Mouse (Mus musculus) adrenal gland, postnatal 36 days (tissue): ENCODE data around the gene Serpine1. TPM values are rescaled to one million over a fixed set of nuclear protein-coding genes. Genes with fewer than 3 reads are reported as not detected.

Source experiments
- DNase-seq, 2 experiments: peaks; one replicate each; pipeline ENCODE4 v3.0.0; 2021; ENCODE audit warnings: mixed read lengths in 1 of 2
- total RNA-seq, 2 experiments: library from RNA; stranded (reverse); gene quantifications; 2 replicates each; pipeline ENCODE4 v1.2.3; 2021

Gene Serpine1
- total RNA-seq, 2 experiments from 2014 or later = 3.5 to 11.2 TPM

GRCm38 (mm10) chr5:137054873-137055272 is 17.2 kb downstream of the Serpine1 start:
- no peak for DNase-seq

GRCm38 (mm10) chr5:137054299-137054698 is 17.8 kb downstream of the Serpine1 start:
- DNase-seq = no peak

- DNase-seq = peak; percentile 40 to 55
Measured at GRCm38 (mm10) chr5:137051914-137052505, 20.1 kb downstream of the Serpine1 start.

GRCm38 (mm10) chr5:137051125-137051524 is 20.9 kb downstream of the Serpine1 start:
- DNase-seq = no peak

- no peak for DNase-seq
Measured at GRCm38 (mm10) chr5:137046991-137047390, 25.1 kb downstream of the Serpine1 start.

GRCm38 (mm10) chr5:137046324-137046718 is 25.7 kb downstream of the Serpine1 start:
- no peak for DNase-seq

- peak; percentile 98 to 99 for DNase-seq
Measured at GRCm38 (mm10) chr5:137045402-137046323, 26.4 kb downstream of the Serpine1 start, which contains the start of gene Ap1s1. Ap1s1 (minus strand) TSS chr5:137046135.

- no peak for DNase-seq
Measured at GRCm38 (mm10) chr5:137043997-137044396, 28.1 kb downstream of the Serpine1 start.

- DNase-seq = no peak
Measured at GRCm38 (mm10) chr5:137041442-137041841, 30.6 kb downstream of the Serpine1 start.

GRCm38 (mm10) chr5:137039453-137039852 is 32.6 kb downstream of the Serpine1 start:
- no peak for DNase-seq

- DNase-seq = peak in 1 of 2 experiments; percentile 42
Measured at GRCm38 (mm10) chr5:137036211-137036610, 35.9 kb downstream of the Serpine1 start.

- peak; percentile 96 to 99 for DNase-seq
Measured at GRCm38 (mm10) chr5:137032641-137033074, 39.4 kb downstream of the Serpine1 start.

- no peak for DNase-seq
Measured at GRCm38 (mm10) chr5:137032033-137032421, 40.0 kb downstream of the Serpine1 start.

- DNase-seq = peak; percentile 71 to 78
Measured at GRCm38 (mm10) chr5:137031076-137032032, 40.7 kb downstream of the Serpine1 start.

GRCm38 (mm10) chr5:137030416-137030810 is 41.7 kb downstream of the Serpine1 start:
- no peak for DNase-seq

GRCm38 (mm10) chr5:137029643-137030415 is 42.2 kb downstream of the Serpine1 start:
- peak; percentile 97 to 98 for DNase-seq

- DNase-seq = no peak
Measured at GRCm38 (mm10) chr5:137029273-137029585, 42.8 kb downstream of the Serpine1 start.

- no peak for DNase-seq
Measured at GRCm38 (mm10) chr5:137028561-137029272, 43.4 kb downstream of the Serpine1 start.

- DNase-seq = no peak
Measured at GRCm38 (mm10) chr5:137026092-137026491, 46.0 kb downstream of the Serpine1 start, which contains the start of gene Vgf. Vgf (plus strand) TSS chr5:137026392.

GRCm38 (mm10) chr5:137025132-137025531 is 46.9 kb downstream of the Serpine1 start:
- peak; percentile 85 to 88 for DNase-seq

GRCm38 (mm10) chr5:137024318-137024717 is 47.8 kb downstream of the Serpine1 start:
- DNase-seq = no peak
